Mouse (Mus musculus) myocyte (in vitro differentiated cells): ENCODE measurements around the gene Ptdss2. TPM values are rescaled to one million over a fixed set of nuclear protein-coding genes. Genes with fewer than 3 reads are reported as not detected.

Experiments
- H3K27me3 ChIP-seq: one replicate; pipeline ENCODE4 v1.6.1; 2011; ENCODE audit not compliant: control insufficient read depth, insufficient read depth, insufficient read length
- H3K36me3 ChIP-seq: one replicate; pipeline ENCODE4 v1.6.1; 2011; ENCODE audit not compliant: control insufficient read depth, insufficient read depth
- H3K4me2 ChIP-seq: one replicate; pipeline ENCODE4 v1.6.1; 2011; ENCODE audit warnings: low read depth, control low read depth
- H3K4me3 ChIP-seq: one replicate; pipeline ENCODE4 v1.5.1; 2011; ENCODE audit warnings: mild to moderate bottlenecking, control low read depth, moderate library complexity
- H3K79me2 ChIP-seq: one replicate; pipeline ENCODE4 v1.6.1; 2011; ENCODE audit not compliant: control insufficient read depth, insufficient read depth
- H3ac ChIP-seq: one replicate; pipeline ENCODE4 v1.6.1; 2011; ENCODE audit not compliant: control insufficient read depth, insufficient read length
- CEBPB ChIP-seq: IDR thresholded peaks from 2 replicates; pipeline ENCODE4 v1.6.1; 2011; ENCODE audit warnings: mild to moderate bottlenecking, moderate library complexity; ENCODE audit not compliant: poor library complexity, insufficient read depth, severe bottlenecking
- E2F4 ChIP-seq: IDR thresholded peaks from one replicate; pipeline ENCODE4 v1.6.1; 2011; ENCODE audit warnings: mild to moderate bottlenecking, control low read depth, moderate library complexity; ENCODE audit not compliant: insufficient read depth
- MAX ChIP-seq: IDR thresholded peaks from one replicate; pipeline ENCODE4 v1.6.1; 2011; ENCODE audit warnings: low read depth, mild to moderate bottlenecking, control low read depth
- MYOD1 ChIP-seq, 3 experiments: IDR thresholded peaks; one replicate each; pipeline ENCODE4 v1.6.1; 2011; ENCODE audit warnings: control low read depth in 2 of 3, low read depth in 2 of 3, mild to moderate bottlenecking in 2 of 3, moderate library complexity in 1 of 3; ENCODE audit not compliant: insufficient read length in 2 of 3, control insufficient read depth in 1 of 3
- MYOG ChIP-seq, 3 experiments: IDR thresholded peaks; one replicate each; pipeline ENCODE4 v1.6.1; 2011; ENCODE audit warnings: control low read depth in 2 of 3, low read depth in 2 of 3, mild to moderate bottlenecking in 2 of 3; ENCODE audit not compliant: insufficient read length in 2 of 3, control insufficient read depth in 1 of 3, insufficient read depth in 1 of 3
- POLR2A ChIP-seq: IDR thresholded peaks from one replicate; pipeline ENCODE4 v1.6.1; 2011; ENCODE audit warnings: low read depth, mild to moderate bottlenecking, control low read depth, moderate library complexity; ENCODE audit not compliant: insufficient read length
- POLR2AphosphoS2 ChIP-seq: IDR thresholded peaks from one replicate; pipeline ENCODE4 v1.6.1; 2011; ENCODE audit warnings: low read depth, control low read depth; ENCODE audit not compliant: insufficient read length
- REST ChIP-seq: IDR thresholded peaks from one replicate; pipeline ENCODE4 v1.6.1; 2011; ENCODE audit warnings: mild to moderate bottlenecking, control low read depth, moderate library complexity; ENCODE audit not compliant: insufficient read depth, insufficient read length
- SRF ChIP-seq: IDR thresholded peaks from one replicate; pipeline ENCODE4 v1.6.1; 2011; ENCODE audit warnings: low read depth; ENCODE audit not compliant: control insufficient read depth, insufficient read length
- TCF12 ChIP-seq: IDR thresholded peaks from one replicate; pipeline ENCODE4 v1.6.1; 2011; ENCODE audit warnings: mild to moderate bottlenecking, control low read depth; ENCODE audit not compliant: poor library complexity, insufficient read depth, severe bottlenecking
- TCF3 ChIP-seq: IDR thresholded peaks from one replicate; pipeline ENCODE4 v1.6.1; 2011; ENCODE audit warnings: low read depth, control low read depth; ENCODE audit not compliant: insufficient read length
- USF1 ChIP-seq: IDR thresholded peaks from one replicate; pipeline ENCODE4 v1.6.1; 2011; ENCODE audit warnings: low read depth, mild to moderate bottlenecking, control low read depth, moderate library complexity
- polyA plus RNA-seq: library from polyadenylated mRNA; unstranded; fragments of >200 nt; fragmentation: generic; extraction: Trizol; gene quantifications from one replicate; pipeline ENCODE4 v1.2.1, GENCODE M21; 2012; ENCODE audit warnings: missing spikeins

Ptdss2 gene
- polyA plus RNA-seq, 1 experiment = 28.0 TPM

- Histone ChIP-seq H3K4me3 (no peak overlapping the region), H3K79me2 (no peaks in the 10 kb centered on the region), H3ac (no peak overlapping the region), H3K27me3 (no peaks in the 10 kb centered on the region), H3K4me2 (no peak overlapping the region), H3K36me3 (peaks cover 9% of the 10 kb centered on the region)
- TF ChIP-seq MYOD1 (IDR thresholded peaks at IDR 0.05; ENCODE audit: control insufficient read depth in 1 of 3, insufficient read length in 2 of 3, low read depth in 2 of 3) = no peak
Observed at GRCm38 (mm10) chr7:141145403-141145802, 23.2 kb downstream of the Ptdss2 start.

GRCm38 (mm10) chr7:141146043-141146595 lies 23.9 kb downstream of the Ptdss2 start:
- Histone ChIP-seq H3ac (no peak overlapping the region), H3K4me3 (no peak overlapping the region), H3K36me3 (peaks cover 9% of the 10 kb centered on the region), H3K4me2 (no peak overlapping the region), H3K27me3 (no peaks in the 10 kb centered on the region), H3K79me2 (no peaks in the 10 kb centered on the region)
- no peak for TF ChIP-seq MYOD1 (IDR thresholded peaks at IDR 0.05; ENCODE audit: control insufficient read depth in 1 of 3, insufficient read length in 2 of 3, low read depth in 2 of 3)
- TF ChIP-seq E2F4 = no peak
- no peak for TF ChIP-seq POLR2AphosphoS2
- TF ChIP-seq TCF12 = no peak
- no peak for TF ChIP-seq MAX
- TF ChIP-seq SRF = no peak
- TF ChIP-seq USF1 = no peak
- TF ChIP-seq TCF3 = no peak
- no peak for TF ChIP-seq POLR2A
- TF ChIP-seq CEBPB = no peak
- no peak for TF ChIP-seq MYOG (IDR thresholded peaks at IDR 0.05; ENCODE audit: control insufficient read depth in 1 of 3, insufficient read depth in 1 of 3, insufficient read length in 2 of 3, low read depth in 2 of 3)
- TF ChIP-seq REST = no peak

GRCm38 (mm10) chr7:141147044-141147443 lies 24.9 kb downstream of the Ptdss2 start:
- Histone ChIP-seq H3ac (no peak overlapping the region), H3K79me2 (no peaks in the 10 kb centered on the region), H3K36me3 (peaks cover 9% of the 10 kb centered on the region), H3K4me3 (no peak overlapping the region), H3K27me3 (no peaks in the 10 kb centered on the region), H3K4me2 (no peak overlapping the region)
- TF ChIP-seq MYOD1 (IDR thresholded peaks at IDR 0.05; ENCODE audit: control insufficient read depth in 1 of 3, insufficient read length in 2 of 3, low read depth in 2 of 3) = no peak
- no peak for TF ChIP-seq SRF
- TF ChIP-seq POLR2A = no peak
- no peak for TF ChIP-seq MAX
- no peak for TF ChIP-seq MYOG (IDR thresholded peaks at IDR 0.05; ENCODE audit: control insufficient read depth in 1 of 3, insufficient read depth in 1 of 3, insufficient read length in 2 of 3, low read depth in 2 of 3)
- no peak for TF ChIP-seq TCF3
- no peak for TF ChIP-seq CEBPB
- TF ChIP-seq POLR2AphosphoS2 = no peak
- no peak for TF ChIP-seq USF1
- TF ChIP-seq TCF12 = no peak
- no peak for TF ChIP-seq REST
- TF ChIP-seq E2F4 = no peak

- no peaks in the 10 kb centered on the region for H3K27me3 ChIP-seq
- no peak for TF ChIP-seq MYOG (IDR thresholded peaks at IDR 0.05; ENCODE audit: control insufficient read depth in 1 of 3, insufficient read depth in 1 of 3, insufficient read length in 2 of 3, low read depth in 2 of 3)
- no peak for TF ChIP-seq CEBPB
- TF ChIP-seq REST = no peak
- no peak for TF ChIP-seq USF1
- no peak for TF ChIP-seq MYOD1 (IDR thresholded peaks at IDR 0.05; ENCODE audit: control insufficient read depth in 1 of 3, insufficient read length in 2 of 3, low read depth in 2 of 3)
- peaks cover 9% of the 10 kb centered on the region for H3K36me3 ChIP-seq
- no peak overlapping the region for H3ac ChIP-seq
- no peak overlapping the region for H3K4me3 ChIP-seq
- no peak overlapping the region for H3K4me2 ChIP-seq
- H3K79me2 ChIP-seq = no peaks in the 10 kb centered on the region
Observed at GRCm38 (mm10) chr7:141148639-141149038, 26.5 kb downstream of the Ptdss2 start.

DNA sequence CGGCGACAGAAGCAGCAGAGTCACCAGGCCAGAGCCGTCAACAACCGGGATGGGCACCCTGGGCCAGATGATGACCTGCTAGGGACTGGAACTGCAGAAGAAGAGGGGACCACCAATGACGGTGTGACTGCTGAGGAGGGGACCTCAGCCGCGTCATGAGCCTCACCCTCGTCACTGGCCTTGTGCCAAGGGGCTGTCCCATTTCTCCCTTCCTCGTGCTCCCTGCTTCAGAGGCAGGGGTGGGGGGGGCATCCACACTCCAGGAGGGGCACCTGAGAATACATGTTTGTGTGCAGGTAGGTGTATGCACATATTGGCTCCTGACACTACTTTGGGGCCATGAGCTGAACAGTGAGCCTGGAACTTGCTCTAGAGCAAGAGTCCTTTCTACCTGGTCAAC lies 33.2 kb downstream of the Ptdss2 start:
- TF ChIP-seq MAX (no peak), TCF3 (no peak), MYOG (IDR thresholded peaks at IDR 0.05; ENCODE audit: control insufficient read depth in 1 of 3, insufficient read depth in 1 of 3, insufficient read length in 2 of 3, low read depth in 2 of 3) (no peak), CEBPB (no peak), USF1 (no peak), SRF (no peak), E2F4 (no peak), POLR2A (no peak)
- no peak overlapping the region for H3K4me3 ChIP-seq
- H3K4me2 ChIP-seq = no peak overlapping the region
- H3ac ChIP-seq = no peak overlapping the region
- peaks cover 13% of the 10 kb centered on the region for H3K36me3 ChIP-seq
- no peaks in the 10 kb centered on the region for H3K27me3 ChIP-seq
- no peaks in the 10 kb centered on the region for H3K79me2 ChIP-seq
